Mouse (Mus musculus) NIH3T3 (cell line): ENCODE data around the gene Pde3b.
A peak's percentile ranks its signal among the peaks of the same experiment; 100 is the strongest.
"Not testable (repeated sequence)": the region's sequence is repeated elsewhere in the genome, so short reads cannot be mapped to it uniquely, and the experiment has no call there.

Experiments used
- DNase-seq: peaks from one replicate; pipeline ENCODE4 v3.0.0-alpha.2; 2012; ENCODE audit warnings: low read depth

Gene Pde3b

GRCm38 (mm10) chr7:114479779-114480178 is 64.7 kb downstream of the Pde3b start:
- peak; percentile 61 for DNase-seq

DNA sequence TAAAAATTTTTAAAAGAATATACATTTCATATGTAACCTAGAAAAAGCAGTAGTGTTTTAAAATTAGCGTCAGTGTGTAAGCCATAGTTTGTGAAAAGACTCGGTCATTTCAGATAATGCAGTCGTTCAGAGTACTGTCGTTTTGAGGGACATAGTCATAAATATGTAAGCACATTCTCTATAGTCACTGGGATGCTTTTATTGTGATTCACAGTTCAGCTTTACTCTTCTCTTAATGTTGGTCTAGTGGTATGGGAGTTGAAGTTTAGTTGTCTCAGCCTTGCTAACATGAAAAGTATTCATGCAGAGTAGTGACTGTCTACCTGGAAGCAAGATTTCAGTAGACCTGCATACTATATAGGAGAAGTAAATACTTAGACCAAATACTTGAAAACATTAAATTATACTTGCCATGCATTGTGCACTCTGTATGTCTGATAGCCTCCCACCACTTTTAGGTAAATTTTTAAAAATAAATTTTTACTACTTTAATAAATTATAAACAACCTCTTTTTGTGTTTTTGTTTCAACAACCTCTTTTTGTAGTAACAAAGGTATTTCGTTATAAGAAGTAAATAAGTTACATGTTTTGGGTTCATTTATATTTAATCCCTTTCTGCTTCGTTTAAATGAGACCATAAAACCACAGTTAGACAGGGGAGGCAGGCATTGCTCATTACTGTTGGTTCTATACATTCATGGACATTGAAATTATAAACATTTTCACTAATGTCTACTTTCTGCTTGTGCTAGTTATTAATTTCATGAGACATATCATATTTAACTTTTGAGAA is 65.3 kb downstream of the Pde3b start:
- no peak for DNase-seq

DNA sequence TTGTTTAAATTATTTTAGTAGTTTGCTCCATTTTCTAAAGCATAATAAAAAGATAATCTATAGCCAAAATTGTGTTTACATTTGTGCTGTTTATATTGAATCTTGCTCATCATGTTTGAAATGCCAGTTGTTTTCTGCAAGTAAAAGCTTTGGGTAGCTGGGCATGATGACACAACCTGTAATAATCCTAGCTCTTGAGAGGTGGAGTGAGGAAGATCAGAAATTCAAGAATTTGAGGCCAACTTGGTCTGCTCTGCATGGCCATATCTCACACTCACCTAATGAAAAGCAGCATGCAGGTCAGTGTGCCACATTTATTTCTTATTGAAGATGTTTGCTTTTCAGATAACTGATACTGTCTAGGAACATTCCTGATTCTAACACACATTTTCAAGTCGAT is 65.9 kb downstream of the Pde3b start:
- no peak for DNase-seq

GRCm38 (mm10) chr7:114481429-114481931 is 66.4 kb downstream of the Pde3b start:
- DNase-seq: no peak

GRCm38 (mm10) chr7:114492540-114492939 is 77.5 kb downstream of the Pde3b start:
- no peak for DNase-seq

- DNase-seq: no peak
These were observed 79.0 kb downstream of the Pde3b start for GRCm38 (mm10) chr7:114494033-114494432.

- peak; percentile 14 for DNase-seq
These were observed 84.2 kb downstream of the Pde3b start for GRCm38 (mm10) chr7:114499293-114499692.

- no peak for DNase-seq
These were observed 93.8 kb downstream of the Pde3b start for GRCm38 (mm10) chr7:114508879-114509278.

DNA sequence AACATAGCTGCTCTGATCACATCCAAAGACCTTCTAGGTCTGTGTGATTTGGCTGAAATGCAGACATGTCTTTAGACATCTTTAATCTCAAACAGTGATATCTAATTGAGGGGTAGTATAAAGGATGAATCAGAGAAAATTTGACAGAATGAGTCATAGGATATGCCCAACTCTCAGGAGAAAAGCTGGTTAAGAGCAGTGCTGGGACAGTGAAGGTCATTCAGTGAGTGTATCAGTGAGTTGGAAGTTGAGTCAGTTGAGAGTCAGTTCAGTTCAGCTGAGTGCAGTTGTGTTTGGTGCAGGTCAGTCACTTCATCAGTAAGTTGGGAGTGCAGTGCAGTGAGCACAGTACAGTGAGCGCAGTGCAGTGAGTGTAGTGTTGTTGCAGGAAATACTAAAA is 105.0 kb downstream of the Pde3b start:
- no peak for DNase-seq

GRCm38 (mm10) chr7:114526245-114526644 is 111.2 kb downstream of the Pde3b start:
- no peak for DNase-seq

DNA sequence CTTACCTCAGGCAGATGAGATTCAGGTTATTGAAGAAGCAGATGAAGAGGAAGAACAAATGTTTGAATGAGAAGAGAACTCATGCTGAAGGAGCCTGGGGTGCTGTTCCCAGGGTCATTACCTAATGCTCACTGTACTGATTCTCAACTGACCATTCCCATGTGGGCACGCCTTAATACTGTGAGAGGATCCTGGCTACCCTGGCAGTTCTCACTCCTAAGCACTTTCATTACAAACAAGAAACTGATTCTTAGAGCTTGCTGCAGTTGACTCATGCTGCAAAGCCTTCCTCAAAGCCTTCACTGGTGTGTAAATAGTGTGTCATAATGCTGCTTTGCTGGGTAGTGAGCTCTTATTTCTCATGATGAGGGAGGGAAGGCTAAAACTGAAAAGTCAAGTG is 121.1 kb downstream of the Pde3b start:
- DNase-seq: no peak

GRCm38 (mm10) chr7:114562531-114563241 is 147.6 kb downstream of the Pde3b start, which contains the start of gene Cyp2r1:
Gene Cyp2r1 (minus strand): TSS chr7:114562972.
- no peak for DNase-seq

DNA sequence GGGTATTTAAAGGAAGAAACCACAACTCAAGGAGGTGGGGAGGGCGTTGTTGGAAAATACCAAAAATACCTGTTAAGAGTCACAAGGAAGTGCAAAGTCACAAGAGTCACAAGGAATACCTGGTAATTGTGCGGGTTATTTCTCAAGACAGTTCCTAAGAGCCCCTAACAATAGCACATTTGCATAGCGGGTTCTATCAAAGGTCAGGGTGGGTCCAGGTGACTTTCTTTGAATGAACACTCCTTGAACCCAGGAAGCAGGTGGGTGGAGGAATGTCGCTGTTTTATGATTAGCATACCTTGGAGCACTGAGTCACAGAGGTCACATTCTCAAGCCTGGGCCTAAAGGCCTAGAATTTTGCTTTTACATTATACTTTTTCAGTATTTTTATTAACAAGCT is 158.8 kb downstream of the Pde3b start:
- not testable (repeated sequence) for DNase-seq

DNA sequence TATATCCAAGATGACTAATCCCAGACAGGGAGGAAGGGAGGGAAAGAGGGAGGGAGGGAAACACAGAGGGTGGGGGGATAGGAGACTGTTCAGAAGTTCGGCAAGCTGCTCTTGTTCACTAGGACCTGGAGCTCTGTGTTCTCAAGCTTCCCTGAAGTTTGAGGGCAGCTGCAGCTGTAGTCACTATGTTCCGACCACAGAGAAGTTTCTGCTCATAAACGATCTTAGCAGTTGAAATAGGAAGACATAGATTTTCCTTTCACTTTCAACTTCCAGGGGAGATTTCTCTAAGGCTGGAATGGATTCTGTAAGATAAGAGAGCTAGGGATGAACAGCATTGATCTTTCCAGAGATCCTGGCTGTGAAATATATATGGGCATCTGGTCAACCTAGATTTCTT is 161.8 kb downstream of the Pde3b start:
- DNase-seq: no peak

DNA sequence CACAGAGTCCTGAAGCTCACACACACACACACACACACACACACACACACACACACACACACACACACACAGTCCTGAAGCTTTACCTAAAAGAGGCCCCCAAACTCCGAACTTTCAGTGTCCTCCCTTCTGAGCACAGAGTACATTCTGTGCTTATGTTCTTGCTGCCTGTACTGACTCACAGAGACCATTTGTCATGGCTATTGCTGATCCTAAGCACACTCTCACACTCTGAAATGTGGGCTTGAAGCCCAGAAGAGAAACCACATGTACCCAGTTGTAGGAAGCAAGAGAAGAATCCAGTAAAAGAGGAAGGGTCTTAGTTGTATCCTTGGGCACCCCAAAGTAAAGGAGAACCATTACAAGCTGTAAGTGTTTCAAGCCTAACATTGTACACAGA is 162.6 kb downstream of the Pde3b start:
- DNase-seq: peak; percentile 6

DNA sequence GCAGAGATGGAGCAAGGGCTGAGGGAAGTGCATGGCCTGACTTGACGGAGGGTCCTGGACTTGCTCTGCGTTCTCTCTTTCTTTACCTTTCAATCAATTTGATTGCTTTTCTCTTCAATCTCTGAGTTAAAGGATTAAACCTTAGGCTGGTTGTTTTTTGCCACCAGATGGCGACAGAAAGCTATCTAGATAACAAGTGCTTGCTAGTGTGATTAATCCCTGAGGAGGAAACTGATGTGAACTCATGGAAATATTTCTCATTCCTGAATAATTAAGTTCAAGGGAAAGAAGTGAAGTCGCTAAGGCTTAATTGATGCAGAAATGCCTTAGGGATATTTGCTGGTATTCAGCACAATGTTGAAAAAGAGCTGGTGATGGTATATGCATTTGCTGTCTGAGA is 165.3 kb downstream of the Pde3b start:
- peak; percentile 55 for DNase-seq

DNA sequence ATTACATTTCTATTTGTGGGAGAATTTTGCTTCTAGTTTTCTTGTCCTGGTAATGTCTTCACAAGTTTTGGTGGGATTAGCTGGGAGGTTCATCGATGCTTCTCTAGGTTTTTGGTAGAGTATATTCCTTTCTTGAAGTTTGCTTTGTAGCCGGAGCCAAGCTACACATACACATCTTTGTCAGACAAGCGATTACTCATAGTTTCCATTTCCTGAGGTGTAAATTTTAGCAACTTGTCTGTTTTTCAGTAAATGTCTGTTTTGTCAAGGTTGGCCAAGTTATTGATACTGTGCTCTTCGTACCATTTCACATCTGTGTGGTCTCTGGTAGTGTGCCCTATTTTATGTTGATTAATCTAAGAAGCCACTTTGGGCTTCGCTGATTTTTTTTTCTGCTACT is 166.1 kb downstream of the Pde3b start:
- no peak for DNase-seq

- no peak for DNase-seq
These were observed 167.4 kb downstream of the Pde3b start for GRCm38 (mm10) chr7:114582441-114582840.
